Mouse (Mus musculus): ENCODE data around the gene Lmnb2.

DNA sequence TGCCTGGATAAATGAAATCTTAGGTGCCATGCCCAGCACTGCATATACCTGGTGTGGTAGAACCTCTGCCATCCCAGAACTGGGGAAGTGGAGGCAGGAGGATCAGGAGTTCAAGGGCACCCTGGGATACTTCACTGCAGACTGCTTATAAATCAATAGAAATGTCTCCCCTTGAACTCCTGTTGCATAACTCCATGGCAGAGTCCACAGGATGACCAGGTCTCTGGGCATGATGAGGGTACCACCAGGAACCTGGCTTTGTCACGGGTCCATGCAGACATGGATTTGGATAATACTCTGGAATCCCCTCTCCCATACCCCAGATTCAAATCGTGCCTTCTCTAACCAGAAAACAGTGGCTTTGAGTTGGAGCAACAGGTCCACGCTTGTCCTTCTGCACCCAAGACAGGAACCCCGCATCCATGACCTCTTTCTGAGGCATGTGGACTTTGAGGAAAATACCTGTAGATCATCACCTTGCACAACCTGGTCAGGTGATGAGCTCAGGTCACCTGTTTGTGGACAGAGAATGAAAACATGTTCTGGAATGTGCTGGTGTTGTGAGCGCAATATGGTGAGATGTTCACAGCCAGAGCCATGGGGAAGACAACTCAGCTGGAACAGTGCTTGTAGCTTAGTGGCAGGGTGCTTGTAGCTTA, 41.1 kb upstream of the Lmnb2 start:
- no peak for TF ChIP-seq CTCF (IDR thresholded peaks at IDR 0.05; ENCODE audit: low read depth)
- no peak for TF ChIP-seq EP300 (IDR thresholded peaks at IDR 0.05; ENCODE audit: low read depth)

All from liver, embryonic 14.5 days (tissue).